Mouse (Mus musculus) liver, embryonic 14.5 days (tissue): ENCODE data around the gene Pak4. TPM values are rescaled to one million over a fixed set of nuclear protein-coding genes. Genes with fewer than 3 reads are reported as not detected.

Source experiments
- ATAC-seq: fragments of 200-750 bp; cut with Nextera tagmentation; 2 replicates; pipeline ENCODE4 v1.8.0; 2017; ENCODE audit warnings: moderate number of reproducible peaks, mild to moderate bottlenecking, moderate library complexity; ENCODE audit not compliant: insufficient read depth
- DNase-seq, 3 experiments: peaks; one replicate each; pipeline ENCODE4 v3.0.0-alpha.2; 2012 to 2013; ENCODE audit warnings: low read depth in 3 of 3, low spot score in 3 of 3
- H3K27ac ChIP-seq: fragments of 300-500 bp; sonication (generic); 2 replicates; pipeline ENCODE4 v1.5.1; 2014; ENCODE audit warnings: moderate library complexity, mild to moderate bottlenecking, control low read depth, inconsistent platforms
- H3K27me3 ChIP-seq: fragments of 300-500 bp; sonication (generic); 2 replicates; pipeline ENCODE4 v1.6.1; 2014; ENCODE audit warnings: mild to moderate bottlenecking, low read length, moderate library complexity; ENCODE audit not compliant: control insufficient read depth, insufficient read depth
- H3K36me3 ChIP-seq: fragments of 300-500 bp; sonication (generic); replicated peaks from 2 replicates; pipeline ENCODE4 v1.6.1; 2014; ENCODE audit warnings: low read depth; ENCODE audit not compliant: control insufficient read depth, insufficient read depth
- H3K4me1 ChIP-seq, 2 experiments: fragments of 200-500 bp in 1 of 2; fragments of 300-500 bp in 1 of 2; sonication (generic) in 1 of 2; replicated peaks; 2 replicates each; pipeline ENCODE4 v1.6.1; 2012 to 2014; ENCODE audit warnings: antibody characterized with exemption in 1 of 2, inconsistent platforms in 1 of 2, low read length in 1 of 2; ENCODE audit not compliant: control insufficient read depth in 2 of 2, insufficient read depth in 2 of 2
- H3K4me2 ChIP-seq: fragments of 300-500 bp; sonication (generic); 2 replicates; pipeline ENCODE4 v1.6.1; 2014; ENCODE audit warnings: low read depth, mild to moderate bottlenecking, control low read depth, moderate library complexity
- H3K4me3 ChIP-seq, 2 experiments: fragments of 200-500 bp in 1 of 2; fragments of 300-500 bp in 1 of 2; sonication (generic) in 1 of 2; 2 replicates each; pipeline ENCODE4 v1.5.1; 2012 to 2014; ENCODE audit warnings: low read depth in 2 of 2, low read length in 2 of 2, mild to moderate bottlenecking in 2 of 2, control low read depth in 1 of 2, inconsistent platforms in 1 of 2, moderate library complexity in 1 of 2; ENCODE audit not compliant: insufficient read depth in 1 of 2
- H3K9ac ChIP-seq: fragments of 300-500 bp; sonication (generic); replicated peaks from 2 replicates; pipeline ENCODE4 v1.6.1; 2014; ENCODE audit warnings: mild to moderate bottlenecking, control low read depth, moderate library complexity
- H3K9me3 ChIP-seq: fragments of 300-500 bp; sonication (generic); 2 replicates; pipeline ENCODE4 v1.6.1; 2016; ENCODE audit warnings: low read length, mixed read lengths; ENCODE audit not compliant: control insufficient read depth
- CTCF ChIP-seq: IDR thresholded peaks from 2 replicates; pipeline ENCODE4 v1.5.1; 2016; ENCODE audit warnings: antibody characterized with exemption, low read depth, control low read depth
- EP300 ChIP-seq: IDR thresholded peaks from 2 replicates; pipeline ENCODE4 v1.6.1; 2016; ENCODE audit warnings: antibody characterized with exemption, low read depth
- WGBS: fragments of 180-500 bp; shearing (Covaris S2); extraction: QIAGEN DNeasy Blood & Tissue Kit; methylation state at CpG from one replicate; pipeline ENCODE4 v1.1.7; 2014; ENCODE audit not compliant: insufficient replicate concordance; 5-methylcytosine and 5-hydroxymethylcytosine counted together
- polyA plus RNA-seq, 2 experiments: library from polyadenylated mRNA; depleted of rRNA in 1 of 2; stranded (reverse) in 1 of 2; unstranded in 1 of 2; fragments of >200 nt; fragmentation: Nextera tagmentation in 1 of 2; extraction: Ambion mirVana in 1 of 2; gene quantifications; 2 replicates each; pipeline versions ENCODE4 v1.2.1 to v1.2.3; 2012 to 2014

Gene Pak4
- polyA plus RNA-seq, 2 experiments, result 8.5 to 11.5 TPM

DNA sequence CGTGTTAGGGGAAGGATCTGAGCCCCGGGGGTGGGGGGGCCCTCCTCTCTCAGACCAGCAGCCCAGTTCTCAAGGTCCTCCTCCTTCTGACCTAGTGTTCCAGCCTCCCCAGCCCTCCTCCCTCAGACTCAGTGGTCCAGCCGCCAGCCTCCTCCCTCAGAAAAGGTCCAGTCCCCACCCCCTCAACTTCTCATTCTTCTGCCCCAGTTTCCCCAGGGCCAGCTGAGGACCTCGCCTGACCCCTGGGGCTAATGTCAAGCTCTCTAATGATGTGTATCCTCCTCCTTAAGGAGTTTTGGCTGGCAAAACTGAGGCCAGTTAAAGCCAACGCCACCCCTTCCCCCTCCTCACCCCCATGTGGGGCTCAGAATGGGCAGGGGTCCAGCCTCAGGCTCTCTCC lies 50.8 kb downstream of the Pak4 start, which contains the start of gene Nccrp1:
TSS of gene Nccrp1 (minus strand) at position 101 of the 400 bp plus-strand sequence.
- no peak for TF ChIP-seq EP300
- TF ChIP-seq CTCF, result no peak
- Histone ChIP-seq H3K4me3 (no peak within 1 kb of the TSS), H3K27ac (no peak within 1 kb of the TSS), H3K4me2 (no peak within 1 kb of the TSS), H3K4me1 (no peaks in the 10 kb centered on the region), H3K9me3 (no peaks in the 10 kb centered on the region), H3K27me3 (peaks cover 25% of the 10 kb centered on the region), H3K9ac (no peak within 1 kb of the TSS), H3K36me3 (no peaks in the 10 kb centered on the region)
- ATAC-seq (no peak), DNase-seq (no peak)
- WGBS, result 2% methylated on average over 5 of the region's 5 CpGs

DNA sequence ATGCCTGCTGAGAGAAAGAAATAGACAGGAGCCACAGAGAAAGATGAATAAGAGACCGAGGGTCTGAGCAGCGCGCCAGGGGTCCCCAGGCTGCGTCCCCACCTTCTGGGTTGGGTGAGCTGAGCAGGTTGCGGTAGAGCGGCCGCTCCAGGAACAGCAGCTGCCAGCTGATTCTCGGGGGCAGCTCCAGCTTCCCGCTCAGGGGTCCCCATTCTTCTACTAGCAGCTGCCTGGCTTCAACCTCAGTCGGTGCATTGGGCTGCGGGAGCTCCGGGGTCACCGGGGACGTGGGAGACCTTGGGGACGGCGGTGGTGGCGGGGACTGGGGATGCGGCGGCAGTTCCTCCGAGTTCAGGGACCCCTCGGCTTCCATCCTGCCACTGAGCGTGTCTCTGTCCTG lies 51.3 kb downstream of the Pak4 start:
- no peak for TF ChIP-seq CTCF
- TF ChIP-seq EP300, result no peak
- Histone ChIP-seq H3K9ac (no peak overlapping the region), H3K27ac (no peak overlapping the region), H3K4me1 (no peaks in the 10 kb centered on the region), H3K27me3 (peaks cover 25% of the 10 kb centered on the region), H3K4me2 (no peak overlapping the region), H3K9me3 (no peaks in the 10 kb centered on the region), H3K36me3 (no peaks in the 10 kb centered on the region), H3K4me3 (no peak overlapping the region)
- 3% methylated on average over 22 of the region's 22 CpGs for WGBS
- no peak for ATAC-seq
- no peak for DNase-seq

GRCm38 (mm10) chr7:28545891-28546210 lies 52.1 kb downstream of the Pak4 start:
- H3K27ac ChIP-seq, result no peak overlapping the region
- DNase-seq (no peak), ATAC-seq (no peak)
- H3K27me3 ChIP-seq, result peaks cover 25% of the 10 kb centered on the region
- no peaks in the 10 kb centered on the region for H3K4me1 ChIP-seq
- WGBS, result 50% methylated on average over 7 of the region's 7 CpGs
- TF ChIP-seq CTCF (no peak), EP300 (no peak)
- H3K4me3 ChIP-seq, result no peak overlapping the region
- no peaks in the 10 kb centered on the region for H3K36me3 ChIP-seq
- no peaks in the 10 kb centered on the region for H3K9me3 ChIP-seq
- H3K9ac ChIP-seq, result no peak overlapping the region
- no peak overlapping the region for H3K4me2 ChIP-seq

GRCm38 (mm10) chr7:28545048-28545890 lies 52.7 kb downstream of the Pak4 start:
- Histone ChIP-seq H3K4me3 (no peak overlapping the region), H3K36me3 (no peaks in the 10 kb centered on the region), H3K27ac (no peak overlapping the region), H3K4me2 (no peak overlapping the region), H3K9ac (no peak overlapping the region), H3K9me3 (no peaks in the 10 kb centered on the region), H3K4me1 (no peaks in the 10 kb centered on the region), H3K27me3 (peaks cover 25% of the 10 kb centered on the region)
- ATAC-seq (no peak), DNase-seq (no peak)
- WGBS, result 24% methylated on average over 14 of the region's 14 CpGs
- TF ChIP-seq EP300 (no peak), CTCF (no peak)

DNA sequence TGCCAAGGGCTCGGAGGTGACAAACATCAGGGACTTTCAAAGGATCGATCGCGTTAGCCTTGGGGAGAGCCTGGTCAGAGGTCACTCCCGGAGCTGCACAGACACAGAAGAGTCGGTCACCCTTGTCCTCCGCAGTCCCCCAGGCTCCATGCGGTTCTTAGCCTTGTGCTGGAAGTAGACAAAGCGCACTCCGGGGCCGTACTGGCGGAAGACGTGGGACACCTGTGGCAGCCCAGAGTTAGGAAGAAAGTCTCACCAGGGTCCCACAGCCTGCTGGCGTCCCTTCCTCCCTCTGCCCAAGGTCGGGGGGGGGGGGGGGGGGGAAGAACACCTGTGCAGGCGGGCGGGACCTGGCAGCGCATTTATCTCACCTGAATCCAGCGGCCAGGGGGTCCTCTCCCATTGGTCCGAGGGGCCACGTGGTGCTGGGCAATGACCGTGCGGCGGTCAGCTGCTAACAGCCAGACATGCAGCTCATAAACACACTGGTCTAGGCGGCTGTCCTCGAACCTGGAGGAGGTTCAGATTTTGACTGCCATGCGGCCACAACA lies 53.9 kb downstream of the Pak4 start:
- Histone ChIP-seq H3K36me3 (no peaks in the 10 kb centered on the region), H3K27me3 (peaks cover 25% of the 10 kb centered on the region), H3K4me2 (peak overlapping the region; percentile 20), H3K9me3 (no peaks in the 10 kb centered on the region), H3K4me1 (no peaks in the 10 kb centered on the region), H3K9ac (no peak overlapping the region), H3K27ac (no peak overlapping the region), H3K4me3 (no peak overlapping the region)
- ATAC-seq (no peak), DNase-seq (no peak)
- WGBS, result 14% methylated on average over 22 of the region's 27 CpGs
- TF ChIP-seq EP300, result no peak
- TF ChIP-seq CTCF, result no peak
